Mouse (Mus musculus) ES-Bruce4 (cell line): ENCODE measurements at regions not wholly inside any gene's neighbourhood (a gene's known extent, or its start where the extent isn't known, plus 50 kb on each side); places are given as distances from the start of the nearest gene placed in this dataset.

Experiments
- H3K27ac ChIP-seq: 2 replicates; pipeline ENCODE4 v1.5.1; 2012; ENCODE audit warnings: low read length, inconsistent platforms; ENCODE audit not compliant: insufficient read depth
- H3K27me3 ChIP-seq: 2 replicates; pipeline ENCODE4 v1.6.1; 2012; ENCODE audit warnings: mild to moderate bottlenecking, low read length, inconsistent platforms; ENCODE audit not compliant: control insufficient read depth, poor library complexity, insufficient read depth, severe bottlenecking
- H3K36me3 ChIP-seq: 2 replicates; pipeline ENCODE4 v1.6.1; 2012; ENCODE audit warnings: inconsistent platforms, mild to moderate bottlenecking, low read length, moderate library complexity; ENCODE audit not compliant: control insufficient read depth, poor library complexity, insufficient read depth, severe bottlenecking
- H3K4me1 ChIP-seq: one replicate; pipeline ENCODE4 v1.8.1; 2011; ENCODE audit warnings: low read length; ENCODE audit not compliant: control insufficient read depth, insufficient read depth
- H3K4me3 ChIP-seq: 2 replicates; pipeline ENCODE4 v1.5.1; 2011; ENCODE audit warnings: low read depth, mild to moderate bottlenecking, low read length
- H3K9ac ChIP-seq: 2 replicates; pipeline ENCODE4 v1.6.1; 2012; ENCODE audit warnings: low read depth, mild to moderate bottlenecking, inconsistent platforms; ENCODE audit not compliant: poor library complexity, severe bottlenecking
- H3K9me3 ChIP-seq: replicated peaks from 2 replicates; pipeline ENCODE4 v1.6.1; 2012; ENCODE audit warnings: mild to moderate bottlenecking, low read length, inconsistent platforms; ENCODE audit not compliant: control insufficient read depth, poor library complexity, insufficient read depth, severe bottlenecking
- CTCF ChIP-seq: IDR thresholded peaks from one replicate; pipeline ENCODE4 v1.8.1; 2011; ENCODE audit warnings: low read depth, low read length
- EP300 ChIP-seq: IDR thresholded peaks from 2 replicates; pipeline ENCODE4 v1.6.1; 2011; ENCODE audit warnings: low read depth, low read length; ENCODE audit not compliant: insufficient read depth
- POLR2A ChIP-seq: IDR thresholded peaks from one replicate; pipeline ENCODE4 v1.8.1; 2011; ENCODE audit warnings: low read length; ENCODE audit not compliant: insufficient read depth

DNA sequence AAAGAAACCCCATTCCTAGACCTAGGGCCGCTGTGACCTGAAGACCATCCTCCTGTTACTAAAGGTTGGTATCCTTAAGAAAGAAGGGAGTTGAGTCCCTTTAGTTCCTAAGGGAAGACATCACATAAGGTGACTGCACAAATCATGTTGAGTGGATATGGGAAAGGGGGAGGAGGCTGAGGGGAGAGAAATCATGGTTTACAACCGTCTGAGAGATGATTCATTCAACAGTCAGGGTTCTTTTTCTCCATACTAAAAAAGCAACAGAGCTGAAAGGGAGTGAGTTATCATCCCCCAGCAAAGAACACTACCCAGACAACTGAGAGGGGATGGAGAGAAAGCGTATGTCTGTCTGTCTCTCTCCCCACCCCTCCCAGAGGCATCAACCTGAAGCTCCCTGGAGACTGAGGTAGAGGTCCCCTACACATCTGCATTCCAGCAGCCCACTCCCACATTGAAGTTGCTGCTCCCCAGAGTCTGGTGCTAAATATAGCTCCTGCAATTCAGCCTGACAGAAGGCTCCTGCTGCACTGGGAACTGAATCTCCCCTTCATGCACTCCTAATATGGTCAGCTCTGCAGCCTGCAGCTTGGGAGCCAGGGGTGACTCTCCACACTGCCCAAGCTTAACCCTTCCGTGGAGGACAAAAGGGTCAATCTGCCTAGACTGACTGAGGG is 123.2 kb downstream of the Dyrk2 start:
- H3K4me1 ChIP-seq, result no peaks in the 10 kb centered on the region
- no peak overlapping the region for H3K4me3 ChIP-seq
- H3K27me3 ChIP-seq, result no peaks in the 10 kb centered on the region
- no peaks in the 10 kb centered on the region for H3K9me3 ChIP-seq
- no peak overlapping the region for H3K27ac ChIP-seq
- no peak overlapping the region for H3K9ac ChIP-seq
- no peaks in the 10 kb centered on the region for H3K36me3 ChIP-seq
- no peak for TF ChIP-seq POLR2A
- no peak for TF ChIP-seq EP300
- no peak for TF ChIP-seq CTCF

DNA sequence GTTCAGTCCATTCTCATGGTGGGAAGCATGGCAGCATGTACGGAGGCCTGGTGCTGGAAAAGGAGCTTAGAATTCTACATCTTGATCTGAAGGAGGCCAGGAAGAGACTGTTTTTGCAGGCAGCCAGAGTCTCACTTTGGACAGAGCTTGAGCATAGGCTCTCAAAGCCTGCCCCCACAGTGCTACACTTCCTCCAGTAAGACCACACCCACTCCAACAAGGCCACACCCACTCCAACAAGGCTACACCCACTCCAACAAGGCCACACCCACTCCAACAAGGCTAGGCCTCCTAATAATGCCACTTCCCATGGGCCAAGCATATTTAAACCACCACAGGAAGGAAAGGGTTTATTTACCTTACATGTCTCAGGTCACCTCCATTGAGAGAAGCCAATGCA is 121.0 kb downstream of the Dyrk2 start:
- no peak for TF ChIP-seq POLR2A
- no peak for TF ChIP-seq CTCF
- no peak for TF ChIP-seq EP300
- Histone ChIP-seq H3K4me1 (no peaks in the 10 kb centered on the region), H3K27ac (no peak overlapping the region), H3K27me3 (no peaks in the 10 kb centered on the region), H3K9ac (no peak overlapping the region), H3K36me3 (no peaks in the 10 kb centered on the region), H3K4me3 (no peak overlapping the region), H3K9me3 (no peaks in the 10 kb centered on the region)

- H3K9ac ChIP-seq, result no peak overlapping the region
- H3K4me3 ChIP-seq, result no peak overlapping the region
- no peak overlapping the region for H3K27ac ChIP-seq
- no peaks in the 10 kb centered on the region for H3K4me1 ChIP-seq
- H3K36me3 ChIP-seq, result no peaks in the 10 kb centered on the region
- TF ChIP-seq EP300, result no peak
- no peak for TF ChIP-seq CTCF
- no peak for TF ChIP-seq POLR2A
- no peaks in the 10 kb centered on the region for H3K9me3 ChIP-seq
- no peaks in the 10 kb centered on the region for H3K27me3 ChIP-seq
Observed at GRCm38 (mm10) chr10:118749756-118750155, 120.3 kb downstream of the Dyrk2 start.

GRCm38 (mm10) chr10:118751110-118751509 is 118.9 kb downstream of the Dyrk2 start:
- TF ChIP-seq EP300, result no peak
- TF ChIP-seq CTCF, result no peak
- TF ChIP-seq POLR2A, result no peak
- H3K9me3 ChIP-seq, result no peaks in the 10 kb centered on the region

GRCm38 (mm10) chr10:118753061-118753775 is 116.8 kb downstream of the Dyrk2 start:
- no peak for TF ChIP-seq POLR2A
- TF ChIP-seq EP300, result no peak
- TF ChIP-seq CTCF, result no peak

More at GRCm38 (mm10) chr10:118751110-118751509, 118.9 kb downstream of the Dyrk2 start:
- Histone ChIP-seq H3K27ac (no peak overlapping the region), H3K9ac (no peak overlapping the region), H3K36me3 (no peaks in the 10 kb centered on the region), H3K4me1 (no peaks in the 10 kb centered on the region), H3K27me3 (no peaks in the 10 kb centered on the region), H3K4me3 (no peak overlapping the region)

GRCm38 (mm10) chr10:118754791-118755190 is 115.2 kb downstream of the Dyrk2 start:
- Histone ChIP-seq H3K27me3 (no peaks in the 10 kb centered on the region), H3K4me3 (no peak overlapping the region), H3K27ac (no peak overlapping the region), H3K9ac (no peak overlapping the region), H3K9me3 (no peaks in the 10 kb centered on the region), H3K4me1 (no peaks in the 10 kb centered on the region), H3K36me3 (no peaks in the 10 kb centered on the region)
- TF ChIP-seq EP300, result no peak
- no peak for TF ChIP-seq CTCF
- no peak for TF ChIP-seq POLR2A

More at GRCm38 (mm10) chr10:118753061-118753775, 116.8 kb downstream of the Dyrk2 start:
- no peaks in the 10 kb centered on the region for H3K9me3 ChIP-seq
- H3K27ac ChIP-seq, result no peak overlapping the region
- no peaks in the 10 kb centered on the region for H3K4me1 ChIP-seq
- H3K27me3 ChIP-seq, result no peaks in the 10 kb centered on the region
- no peak overlapping the region for H3K9ac ChIP-seq
- no peak overlapping the region for H3K4me3 ChIP-seq
- no peaks in the 10 kb centered on the region for H3K36me3 ChIP-seq
